Mouse (Mus musculus) intestine, embryonic 16.5 days (tissue): ENCODE data around the gene Emsy. TPM values are rescaled to one million over a fixed set of nuclear protein-coding genes. Genes with fewer than 3 reads are reported as not detected.

Experiments used
- ATAC-seq: fragments of 200-750 bp; cut with Nextera tagmentation; 2 replicates; pipeline ENCODE4 v1.8.0; 2017; ENCODE audit warnings: moderate TSS enrichment, moderate library complexity
- H3K27ac ChIP-seq: fragments of 300-500 bp; sonication (generic); 2 replicates; pipeline ENCODE4 v1.5.1; 2014; ENCODE audit warnings: mild to moderate bottlenecking, low read length
- H3K27me3 ChIP-seq: fragments of 300-500 bp; sonication (generic); replicated peaks from 2 replicates; pipeline ENCODE4 v1.6.1; 2014; ENCODE audit warnings: low read length, control low read depth, mixed read lengths; ENCODE audit not compliant: control insufficient read depth, insufficient read depth
- H3K36me3 ChIP-seq: fragments of 300-500 bp; sonication (generic); 2 replicates; pipeline ENCODE4 v1.6.1; 2014; ENCODE audit warnings: low read length, control low read depth; ENCODE audit not compliant: control insufficient read depth, insufficient read depth
- H3K4me1 ChIP-seq: fragments of 300-500 bp; sonication (generic); 2 replicates; pipeline ENCODE4 v1.6.1; 2014; ENCODE audit warnings: low read length, control low read depth, mixed read lengths; ENCODE audit not compliant: control insufficient read depth, insufficient read depth
- H3K4me2 ChIP-seq: fragments of 300-500 bp; sonication (generic); 2 replicates; pipeline ENCODE4 v1.6.1; 2014; ENCODE audit warnings: low read depth, low read length, control low read depth
- H3K4me3 ChIP-seq: fragments of 300-500 bp; sonication (generic); 2 replicates; pipeline ENCODE4 v1.5.1; 2014; ENCODE audit warnings: mild to moderate bottlenecking, low read length
- H3K9ac ChIP-seq: fragments of 300-500 bp; sonication (generic); 2 replicates; pipeline ENCODE4 v1.6.1; 2014; ENCODE audit warnings: low read depth, low read length
- H3K9me3 ChIP-seq: fragments of 300-500 bp; sonication (generic); 2 replicates; pipeline ENCODE4 v1.6.1; 2016; ENCODE audit warnings: low read length, control low read depth; ENCODE audit not compliant: control insufficient read depth
- WGBS: fragments of 180-500 bp; shearing (Covaris S2); extraction: QIAGEN DNeasy Blood & Tissue Kit; methylation state at CpG from one replicate; pipeline ENCODE4 v1.1.7; 2014; 5-methylcytosine and 5-hydroxymethylcytosine counted together
- polyA plus RNA-seq: library from polyadenylated mRNA; unstranded; fragments of >200 nt; fragmentation: Nextera tagmentation; extraction: Ambion mirVana; gene quantifications from 2 replicates; pipeline ENCODE4 v1.2.1, GENCODE M21; 2015

Gene Emsy
- polyA plus RNA-seq = 14.6 and 16.3 TPM in 2 replicates

DNA sequence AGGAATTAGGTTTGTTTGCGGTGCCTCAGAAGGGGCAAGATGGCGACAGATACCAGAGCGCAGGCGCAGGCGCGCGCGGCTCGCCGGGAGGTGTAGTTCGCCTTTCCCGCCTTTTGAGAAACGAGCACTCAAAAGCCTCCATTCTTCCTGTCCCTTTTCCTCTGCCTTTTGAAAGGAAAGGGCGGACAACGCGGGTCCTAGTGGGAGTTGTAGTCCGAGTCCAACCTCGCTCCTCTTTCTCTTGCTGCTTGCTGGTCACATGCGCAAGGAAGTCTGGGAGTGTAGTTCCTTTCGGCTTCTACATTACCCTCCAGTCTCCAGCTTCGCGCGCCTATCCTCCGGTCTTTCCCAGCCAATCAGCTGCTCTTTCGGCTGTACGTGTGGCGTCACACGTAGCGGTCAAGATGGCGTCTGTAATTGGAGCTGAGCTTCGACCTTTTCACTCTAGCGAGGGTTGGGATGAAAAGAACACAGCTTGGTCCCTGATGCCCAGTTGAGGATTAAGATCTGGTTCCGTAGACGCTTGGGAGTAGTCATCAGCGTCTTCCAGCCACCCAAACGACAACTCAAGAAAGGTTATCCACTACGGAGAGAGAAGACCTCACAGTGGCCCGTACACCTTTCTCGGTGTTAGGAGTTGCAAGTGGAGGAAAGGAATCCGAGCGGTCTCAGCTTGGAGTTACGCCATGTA lies at the start of gene Emsy:
Emsy (minus strand) TSS at position 253 of the 691 bp plus-strand sequence.
- WGBS = 0% methylated on average over 42 of the region's 42 CpGs
- Histone ChIP-seq H3K36me3 (no peaks in the 10 kb centered on the region), H3K9ac (peak within 1 kb of the TSS; percentile 84), H3K4me2 (peak within 1 kb of the TSS; percentile 83), H3K4me3 (peak within 1 kb of the TSS; percentile 97), H3K4me1 (peaks cover 16% of the 10 kb centered on the region), H3K9me3 (no peaks in the 10 kb centered on the region), H3K27me3 (no peaks in the 10 kb centered on the region), H3K27ac (peak within 1 kb of the TSS; percentile 95)
- ATAC-seq = peak; percentile 97

DNA sequence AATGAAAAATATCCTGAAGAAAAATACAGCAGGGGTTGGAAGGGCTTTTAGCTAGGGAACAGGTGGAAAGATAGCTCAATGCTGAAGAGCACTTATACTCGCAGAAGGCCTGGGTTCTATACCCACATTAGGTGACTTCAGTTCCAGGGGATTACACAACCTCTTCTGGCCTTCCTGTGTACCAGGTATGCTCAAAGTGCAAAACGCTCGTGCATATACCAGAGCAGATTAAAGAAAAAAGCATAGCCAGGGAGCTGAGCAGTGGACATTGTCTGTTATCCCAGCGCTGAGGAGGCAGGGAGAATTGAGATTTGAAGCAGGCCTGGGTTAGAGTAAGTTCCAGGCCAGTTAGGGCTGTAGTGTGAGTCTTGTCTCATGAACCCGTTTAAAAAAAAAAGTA lies 47.7 kb upstream of the Emsy start:
- ATAC-seq = no peak
- H3K4me3 ChIP-seq = peak overlapping the region; percentile 98
- no peaks in the 10 kb centered on the region for H3K36me3 ChIP-seq
- peak overlapping the region; percentile 91 for H3K4me2 ChIP-seq
- H3K27me3 ChIP-seq = no peaks in the 10 kb centered on the region
- no peaks in the 10 kb centered on the region for H3K9me3 ChIP-seq
- H3K4me1 ChIP-seq = peaks cover 13% of the 10 kb centered on the region
- peak overlapping the region; percentile 95 for H3K9ac ChIP-seq
- 59% methylated on average over 5 of the region's 5 CpGs for WGBS
- no peak overlapping the region for H3K27ac ChIP-seq

- H3K27me3 ChIP-seq = no peaks in the 10 kb centered on the region
- H3K36me3 ChIP-seq = no peaks in the 10 kb centered on the region
- peak overlapping the region; percentile 91 for H3K4me2 ChIP-seq
- ATAC-seq = peak; percentile 16; the same call in 1 of the 2 replicates
- no peaks in the 10 kb centered on the region for H3K9me3 ChIP-seq
- 0% methylated on average over 38 of the region's 38 CpGs for WGBS
- peak overlapping the region; percentile 95 for H3K9ac ChIP-seq
- peak overlapping the region; percentile 98 for H3K4me3 ChIP-seq
- peaks cover 13% of the 10 kb centered on the region for H3K4me1 ChIP-seq
- H3K27ac ChIP-seq = peak overlapping the region; percentile 90
Observed at GRCm38 (mm10) chr7:98703365-98703881, 46.8 kb upstream of the Emsy start.

DNA sequence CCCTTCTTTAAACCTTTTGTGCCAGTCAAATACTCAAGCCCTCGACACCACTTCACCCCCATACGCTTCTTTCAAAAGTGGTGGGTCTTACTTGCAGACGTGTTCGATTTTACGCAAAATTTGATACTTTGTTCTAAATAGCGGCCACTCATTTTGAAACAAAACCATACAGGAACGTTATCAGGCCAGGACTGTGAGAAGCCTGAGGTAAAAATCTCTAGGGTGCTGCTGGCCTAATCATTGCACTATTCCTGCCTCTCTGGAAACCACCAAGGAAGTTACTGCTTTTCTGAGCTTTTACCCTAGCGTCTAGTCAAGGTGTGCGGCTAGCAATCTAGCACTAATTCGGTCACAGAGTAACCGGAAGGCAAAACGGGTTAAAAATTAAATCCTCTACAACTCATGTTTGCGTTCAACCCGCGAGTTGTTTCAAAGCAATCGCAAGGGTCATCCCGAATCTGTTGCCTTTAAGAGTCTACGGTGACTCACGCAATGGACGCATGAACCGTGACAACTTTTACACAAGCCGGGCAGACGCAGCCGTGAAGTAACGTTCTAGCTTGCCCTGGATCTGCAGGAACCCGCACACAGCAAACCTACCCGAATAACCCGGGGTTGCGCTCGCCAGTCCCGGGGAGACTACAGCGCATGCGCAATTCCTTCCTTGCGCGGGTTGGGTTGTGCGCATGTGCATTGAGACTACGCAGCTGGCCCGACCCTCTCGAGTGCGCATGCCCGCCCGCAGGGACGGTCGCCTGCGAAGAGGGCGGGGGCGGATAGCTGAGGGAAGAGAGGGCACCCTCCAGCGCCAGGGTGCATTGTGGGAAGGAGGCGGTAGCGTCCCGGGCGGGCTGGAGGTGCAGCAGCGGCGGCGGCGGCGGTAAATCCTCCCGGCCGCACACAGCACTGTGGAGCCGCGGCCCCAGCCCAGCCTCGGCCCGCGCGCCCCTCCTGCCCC lies 46.0 kb upstream of the Emsy start, which contains the start of gene Thap12:
Thap12 (plus strand) TSS at position 821 of the 958 bp plus-strand sequence.
- Histone ChIP-seq H3K36me3 (no peaks in the 10 kb centered on the region), H3K9me3 (no peaks in the 10 kb centered on the region), H3K27me3 (no peaks in the 10 kb centered on the region), H3K4me2 (peak within 1 kb of the TSS; percentile 91), H3K27ac (peak within 1 kb of the TSS; percentile 90), H3K4me3 (peak within 1 kb of the TSS; percentile 98), H3K4me1 (peaks cover 13% of the 10 kb centered on the region), H3K9ac (peak within 1 kb of the TSS; percentile 95)
- WGBS = 2% methylated on average over 58 of the region's 65 CpGs
- ATAC-seq = peak; percentile 98

GRCm38 (mm10) chr7:98701771-98702170 lies 45.2 kb upstream of the Emsy start:
- Histone ChIP-seq H3K4me2 (peak overlapping the region; percentile 68), H3K27ac (peak overlapping the region; percentile 90)
- WGBS = 24% methylated on average over 7 of the region's 7 CpGs

GRCm38 (mm10) chr7:98698590-98698989 lies 42.0 kb upstream of the Emsy start:
- H3K4me3 ChIP-seq = no peak overlapping the region
- H3K9me3 ChIP-seq = no peaks in the 10 kb centered on the region
- no peaks in the 10 kb centered on the region for H3K36me3 ChIP-seq
- no peak for ATAC-seq
- no peak overlapping the region for H3K9ac ChIP-seq
- no peaks in the 10 kb centered on the region for H3K27me3 ChIP-seq
- 89% methylated on average over 4 of the region's 4 CpGs for WGBS
- 0 out of 2 replicates have a peak, but pooled peaks cover 5% of the 10 kb centered on the region for H3K4me1 ChIP-seq
- H3K27ac ChIP-seq = no peak overlapping the region
- H3K4me2 ChIP-seq = no peak overlapping the region

More at GRCm38 (mm10) chr7:98701771-98702170, 45.2 kb upstream of the Emsy start:
- no peak for ATAC-seq
- Histone ChIP-seq H3K27me3 (no peaks in the 10 kb centered on the region), H3K4me1 (peaks cover 13% of the 10 kb centered on the region), H3K9ac (peak overlapping the region; percentile 77), H3K36me3 (no peaks in the 10 kb centered on the region), H3K4me3 (peak overlapping the region; percentile 98), H3K9me3 (no peaks in the 10 kb centered on the region)

- Histone ChIP-seq H3K9ac (no peak overlapping the region), H3K27ac (no peak overlapping the region), H3K27me3 (no peaks in the 10 kb centered on the region), H3K9me3 (no peaks in the 10 kb centered on the region), H3K4me3 (no peak overlapping the region), H3K4me1 (peaks cover 8% of the 10 kb centered on the region; the same call in 1 of the 2 replicates), H3K36me3 (no peaks in the 10 kb centered on the region), H3K4me2 (no peak overlapping the region)
- 71% methylated on average over 5 of the region's 5 CpGs for WGBS
- ATAC-seq = no peak
Observed at GRCm38 (mm10) chr7:98698041-98698440, 41.5 kb upstream of the Emsy start.

GRCm38 (mm10) chr7:98697496-98697895 lies 40.9 kb upstream of the Emsy start:
- WGBS = 8% methylated on average over 2 of the region's 2 CpGs
- H3K4me3 ChIP-seq = no peak overlapping the region
- H3K4me1 ChIP-seq = peaks cover 13% of the 10 kb centered on the region; the same call in 1 of the 2 replicates
- no peaks in the 10 kb centered on the region for H3K9me3 ChIP-seq
- H3K27ac ChIP-seq = no peak overlapping the region
- H3K27me3 ChIP-seq = no peaks in the 10 kb centered on the region
- ATAC-seq = no peak
- H3K9ac ChIP-seq = no peak overlapping the region
- no peak overlapping the region for H3K4me2 ChIP-seq
- no peaks in the 10 kb centered on the region for H3K36me3 ChIP-seq

GRCm38 (mm10) chr7:98694046-98694445 lies 37.5 kb upstream of the Emsy start:
- no peak for ATAC-seq
- H3K4me1 ChIP-seq = peaks cover 11% of the 10 kb centered on the region; the same call in 1 of the 2 replicates
- no peak overlapping the region for H3K4me3 ChIP-seq
- no peak overlapping the region for H3K4me2 ChIP-seq
- WGBS = 73% methylated on average over 5 of the region's 5 CpGs
- H3K9ac ChIP-seq = no peak overlapping the region
- H3K36me3 ChIP-seq = no peaks in the 10 kb centered on the region
- no peaks in the 10 kb centered on the region for H3K9me3 ChIP-seq
- H3K27me3 ChIP-seq = no peaks in the 10 kb centered on the region
- H3K27ac ChIP-seq = no peak overlapping the region
